Comparison of ENCODE assay signal across 8 mouse cellular contexts in genomic region chr19:5804371-5804899, GRCm38 (mm10). TPM values are rescaled to one million over a fixed set of nuclear protein-coding genes. Genes with fewer than 3 reads are reported as not detected.
DNase-seq lines count a peak whose midpoint lies in the region; ATAC-seq and TF ChIP-seq lines count a peak whose summit lies in the region.

No protein-coding gene starts in this region.

- TF ChIP-seq CTCF in stomach, postnatal 0 days (IDR thresholded peaks at IDR 0.05; ENCODE audit: low read depth) = no peak

- DNase-seq in right cerebral cortex, adult 18-20 months = peak; percentile 84
- DNase-seq in right cerebral cortex, postnatal 4 days = no peak
- no peak for DNase-seq in liver, embryonic 13.5 days
- DNase-seq in stomach, postnatal 0 days (ENCODE audit: low spot score) = no peak

- peak overlapping the region; percentile 70 for H3K4me3 ChIP-seq in erythroblast, embryonic 14.5 days (replicated peaks)
- H3K4me3 ChIP-seq in forebrain, embryonic 16.5 days (replicated peaks; ENCODE audit: low read length) = 0 out of 2 replicates have a peak overlapping the region, but pooled peaks have one; percentile 55
- H3K4me3 ChIP-seq in liver, embryonic 13.5 days (replicated peaks) = peak overlapping the region; percentile 94
- no peak overlapping the region; the same call in 1 of the 2 replicates for H3K4me3 ChIP-seq in stomach, postnatal 0 days (ENCODE audit: low read depth, low read length)

- peak overlapping the region; percentile 96 for H3K4me2 ChIP-seq in forebrain, embryonic 16.5 days (ENCODE audit: low read length)
- H3K4me2 ChIP-seq in liver, embryonic 13.5 days = peak overlapping the region; percentile 89
- H3K4me2 ChIP-seq in stomach, postnatal 0 days (replicated peaks; ENCODE audit: low read depth) = peak overlapping the region; percentile 88

- peaks cover 49% of the 10 kb centered on the region for H3K4me1 ChIP-seq in erythroblast, embryonic 14.5 days (ENCODE audit: control insufficient read depth)
- peaks cover 26% of the 10 kb centered on the region for H3K4me1 ChIP-seq in forebrain, embryonic 16.5 days (replicated peaks; ENCODE audit: control insufficient read depth, insufficient read depth, low read length)
- peaks cover 60% of the 10 kb centered on the region for H3K4me1 ChIP-seq in liver, embryonic 13.5 days (replicated peaks)
- H3K4me1 ChIP-seq in stomach, postnatal 0 days (replicated peaks; ENCODE audit: control insufficient read depth, insufficient read depth) = peaks cover 14% of the 10 kb centered on the region; the same call in 1 of the 2 replicates

- peak overlapping the region; percentile 100 for H3K27ac ChIP-seq in forebrain, embryonic 16.5 days (ENCODE audit: low read length)
- H3K27ac ChIP-seq in liver, embryonic 13.5 days = peak overlapping the region; percentile 99
- H3K27ac ChIP-seq in stomach, postnatal 0 days (replicated peaks) = peak overlapping the region; percentile 100

- ATAC-seq in erythroblast, adult 5-6 weeks (replicated peaks; ENCODE audit: low FRiP score, poor library complexity, severe bottlenecking) = no peak
- ATAC-seq in forebrain, embryonic 16.5 days = no peak
- no peak for ATAC-seq in liver, embryonic 13.5 days (ENCODE audit: low read depth)
- no peak for ATAC-seq in stomach, postnatal 0 days (ENCODE audit: low FRiP score, low TSS enrichment)
- ATAC-seq in granulocyte monocyte progenitor cell, adult 5-6 weeks (replicated peaks; ENCODE audit: poor library complexity, severe bottlenecking) = no peak

- 35% methylated on average over 8 of the region's 8 CpGs for WGBS in forebrain, embryonic 16.5 days
- 33% methylated on average over 8 of the region's 8 CpGs for WGBS in liver, embryonic 13.5 days (ENCODE audit: insufficient replicate concordance)
- WGBS in stomach, postnatal 0 days = 28% methylated on average over 8 of the region's 8 CpGs

- TF ChIP-seq EP300 in stomach, postnatal 0 days (optimal IDR thresholded peaks at IDR 0.05) = no peak

- H3K27me3 ChIP-seq in erythroblast, embryonic 14.5 days (ENCODE audit: control insufficient read depth) = no peaks in the 10 kb centered on the region
- H3K27me3 ChIP-seq in forebrain, embryonic 16.5 days (replicated peaks; ENCODE audit: control insufficient read depth, insufficient read depth, low read length) = no peaks in the 10 kb centered on the region
- H3K27me3 ChIP-seq in liver, embryonic 13.5 days = no peaks in the 10 kb centered on the region
- H3K27me3 ChIP-seq in stomach, postnatal 0 days (ENCODE audit: control insufficient read depth, insufficient read depth, low read length) = no peaks in the 10 kb centered on the region

- H3K36me3 ChIP-seq in erythroblast, embryonic 14.5 days (ENCODE audit: control insufficient read depth) = peaks cover 21% of the 10 kb centered on the region
- no peaks in the 10 kb centered on the region for H3K36me3 ChIP-seq in forebrain, embryonic 16.5 days (ENCODE audit: control insufficient read depth, insufficient read depth)
- H3K36me3 ChIP-seq in liver, embryonic 13.5 days = peaks cover 17% of the 10 kb centered on the region
- H3K36me3 ChIP-seq in stomach, postnatal 0 days (ENCODE audit: control insufficient read depth, insufficient read depth, low read length) = no peaks in the 10 kb centered on the region

- no peaks in the 10 kb centered on the region for H3K9me3 ChIP-seq in erythroblast, embryonic 14.5 days (ENCODE audit: control insufficient read depth, low read length)
- no peaks in the 10 kb centered on the region for H3K9me3 ChIP-seq in forebrain, embryonic 16.5 days (ENCODE audit: control insufficient read depth, low read length)
- H3K9me3 ChIP-seq in liver, embryonic 13.5 days (replicated peaks) = no peaks in the 10 kb centered on the region
- no peaks in the 10 kb centered on the region for H3K9me3 ChIP-seq in stomach, postnatal 0 days (ENCODE audit: control insufficient read depth, low read length)

- H3K9ac ChIP-seq in forebrain, embryonic 16.5 days (replicated peaks; ENCODE audit: low read depth, low read length) = peak overlapping the region; percentile 69
- peak overlapping the region; percentile 87 for H3K9ac ChIP-seq in liver, embryonic 13.5 days
- H3K9ac ChIP-seq in stomach, postnatal 0 days (ENCODE audit: low read length) = peak overlapping the region; percentile 92

RNA-seq across cellular contexts. Expression of gene Scyl1, which starts 33.2 kb away (rescaled TPM):
- 8.2 TPM in 2 replicates for polyA plus RNA-seq in erythroblast, embryonic 14.5 days (2012)
- total RNA-seq in erythroblast, adult 5-6 weeks (2015; ENCODE audit: low replicate concordance) = 8.2 and 12.9 TPM in 2 replicates
- total RNA-seq in erythroblast, adult 5-6 weeks (2017; ENCODE audit: low replicate concordance) = 9.1 and 11.9 TPM in 2 replicates
- polyA plus RNA-seq in forebrain, embryonic 16.5 days (2015; fragmentation: Nextera tagmentation; extraction: Ambion mirVana) = 66.2 and 79.4 TPM in 2 replicates
- 25.2 and 27.5 TPM in 2 replicates for polyA plus RNA-seq in liver, embryonic 13.5 days (2015; fragmentation: Nextera tagmentation; extraction: Ambion mirVana)
- 38.1 and 40.9 TPM in 2 replicates for polyA plus RNA-seq in stomach, postnatal 0 days (2015; fragmentation: Nextera tagmentation; extraction: Ambion mirVana)
- total RNA-seq in granulocyte monocyte progenitor cell, adult 5-6 weeks (2014; fragmentation: Nextera tagmentation) = 40.9 and 47.7 TPM in 2 replicates
- total RNA-seq in granulocyte monocyte progenitor cell, adult 5-6 weeks (2017) = 22.8 and 23.3 TPM in 2 replicates
